Mouse (Mus musculus) erythroid progenitor cell, adult 5-6 weeks (primary cell): ENCODE results near the gene Gusb. TPM values are rescaled to one million over a fixed set of nuclear protein-coding genes. Genes with fewer than 3 reads are reported as not detected.

Source experiments
- ATAC-seq: replicated peaks from 2 replicates; pipeline ENCODE4 v1.8.0; 2016; ENCODE audit warnings: moderate number of reproducible peaks, mild to moderate bottlenecking, moderate TSS enrichment, inconsistent platforms; ENCODE audit not compliant: poor library complexity, low FRiP score, severe bottlenecking
- total RNA-seq, 2 experiments: library from RNA; stranded (forward) in 1 of 2; stranded (reverse) in 1 of 2; fragments of 150-400 nt in 1 of 2; fragments of 186-747, 209-891 nt in 1 of 2; gene quantifications; 2 replicates each; pipeline versions ENCODE4 v1.2.3 to v1.2.4; 2015 to 2017; ENCODE audit warnings: low replicate concordance in 2 of 2

Gene Gusb
- total RNA-seq, 2 experiments from 2014 or later = 15.1 to 27.2 TPM

DNA sequence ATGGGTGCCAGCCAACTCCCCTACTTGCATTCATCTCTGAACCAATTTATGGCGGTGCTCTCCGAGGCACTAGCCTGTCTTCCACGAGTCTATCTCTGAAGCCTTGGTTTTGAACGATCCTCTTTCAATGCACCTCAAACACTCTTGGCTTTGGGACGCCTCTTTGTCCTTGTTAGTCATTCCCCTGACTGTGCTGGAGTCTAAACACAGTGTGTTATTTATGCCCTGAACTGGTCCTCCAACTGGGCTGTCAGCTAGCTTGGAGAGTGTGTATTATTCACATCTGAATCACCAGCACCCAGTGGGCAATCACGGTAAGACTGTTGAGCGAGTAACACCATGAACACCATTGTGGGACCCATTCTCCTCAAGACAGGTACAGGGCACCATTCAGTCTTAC, 24.8 kb upstream of the Gusb start:
- no peak for ATAC-seq

DNA sequence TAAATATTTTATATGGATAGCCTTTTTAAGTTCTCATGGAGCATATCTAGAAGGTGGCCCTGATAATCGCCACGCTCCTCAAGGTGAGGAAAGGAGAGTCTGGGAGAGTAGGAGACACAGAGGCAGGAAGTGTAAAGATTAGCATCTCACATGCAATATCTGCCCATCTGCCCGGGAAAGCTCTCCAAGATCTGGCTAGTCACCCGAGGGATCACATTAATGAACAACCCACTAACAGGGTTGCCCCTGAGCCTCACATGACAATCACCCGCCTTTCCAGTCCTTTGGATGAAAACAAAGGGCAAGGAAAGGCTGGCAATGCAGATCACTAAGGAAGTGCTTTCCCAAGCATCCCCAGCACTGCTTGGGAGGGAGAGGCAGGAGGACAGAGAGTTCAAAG, 24.3 kb upstream of the Gusb start:
- ATAC-seq = no peak

DNA sequence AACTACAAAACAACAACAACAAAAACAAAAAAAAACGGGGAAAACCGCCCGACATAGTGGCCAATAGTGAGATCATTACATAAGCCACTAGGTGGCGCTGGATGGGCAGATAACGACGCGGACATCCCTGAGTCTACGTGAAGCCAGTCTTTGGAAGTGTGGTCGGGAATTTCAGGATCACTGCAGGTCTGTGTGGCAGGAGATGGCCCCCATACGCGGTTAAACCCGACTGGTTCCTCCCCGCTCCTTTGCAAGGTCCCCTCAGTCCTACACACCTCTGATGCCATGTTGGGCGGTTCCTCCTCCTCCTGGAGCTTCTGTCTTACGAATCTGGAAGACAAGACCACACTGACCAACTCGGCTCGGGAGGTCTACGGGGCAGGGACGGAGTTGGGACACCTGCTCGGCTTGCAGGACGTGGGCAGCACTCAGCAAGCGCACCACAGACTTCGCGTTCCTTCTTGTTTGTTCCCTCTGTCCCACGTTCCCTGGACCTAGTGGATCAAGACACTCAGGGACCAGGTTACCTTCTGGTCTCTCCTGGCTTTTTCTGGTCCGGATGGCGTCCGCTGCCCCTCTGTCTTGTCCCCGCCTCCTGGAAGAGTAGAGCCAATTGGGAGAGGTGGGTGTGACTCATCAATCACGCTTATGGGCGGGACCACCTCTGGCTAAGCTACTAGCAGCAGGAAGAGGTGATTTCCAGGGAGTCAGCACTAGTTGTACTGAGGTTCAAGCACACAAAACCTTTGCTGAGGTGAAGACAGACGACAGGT, 21.1 kb upstream of the Gusb start:
- ATAC-seq = peak; percentile 90

DNA sequence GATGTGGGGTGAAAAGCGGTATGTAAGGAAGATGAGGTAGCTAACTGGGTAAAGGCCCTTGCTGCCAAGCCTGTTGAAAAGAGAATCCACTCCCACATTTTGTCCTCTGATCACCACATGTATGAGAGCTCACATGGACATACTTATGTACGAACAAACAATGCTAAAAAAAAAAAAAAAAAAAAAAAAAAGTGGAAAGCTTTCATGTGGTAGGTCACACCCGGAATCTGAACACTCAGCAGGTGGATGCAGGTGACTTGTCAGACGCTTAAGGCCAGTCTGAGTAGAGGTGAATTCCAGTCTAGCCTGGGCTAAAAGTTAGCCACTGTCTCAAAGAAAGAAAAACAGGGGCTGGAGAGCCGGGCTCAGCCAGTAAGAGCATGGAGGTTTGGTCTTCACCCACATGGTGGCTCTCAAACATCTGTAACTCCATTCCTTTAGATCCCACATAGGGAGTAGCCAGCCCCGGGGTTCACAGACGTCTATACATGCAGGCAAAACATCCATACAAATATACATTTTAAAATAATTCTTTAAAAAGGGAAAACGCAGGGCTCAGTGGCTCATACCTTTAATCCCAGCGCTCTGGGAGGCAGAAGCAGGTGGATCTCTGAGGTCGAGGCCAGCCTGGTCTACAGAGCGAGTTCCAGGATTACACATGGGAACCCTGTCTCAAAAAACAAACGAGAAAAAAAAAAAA, 20.4 kb upstream of the Gusb start:
- ATAC-seq = no peak

GRCm38 (mm10) chr5:130022366-130022765, 19.5 kb upstream of the Gusb start:
- ATAC-seq = no peak

DNA sequence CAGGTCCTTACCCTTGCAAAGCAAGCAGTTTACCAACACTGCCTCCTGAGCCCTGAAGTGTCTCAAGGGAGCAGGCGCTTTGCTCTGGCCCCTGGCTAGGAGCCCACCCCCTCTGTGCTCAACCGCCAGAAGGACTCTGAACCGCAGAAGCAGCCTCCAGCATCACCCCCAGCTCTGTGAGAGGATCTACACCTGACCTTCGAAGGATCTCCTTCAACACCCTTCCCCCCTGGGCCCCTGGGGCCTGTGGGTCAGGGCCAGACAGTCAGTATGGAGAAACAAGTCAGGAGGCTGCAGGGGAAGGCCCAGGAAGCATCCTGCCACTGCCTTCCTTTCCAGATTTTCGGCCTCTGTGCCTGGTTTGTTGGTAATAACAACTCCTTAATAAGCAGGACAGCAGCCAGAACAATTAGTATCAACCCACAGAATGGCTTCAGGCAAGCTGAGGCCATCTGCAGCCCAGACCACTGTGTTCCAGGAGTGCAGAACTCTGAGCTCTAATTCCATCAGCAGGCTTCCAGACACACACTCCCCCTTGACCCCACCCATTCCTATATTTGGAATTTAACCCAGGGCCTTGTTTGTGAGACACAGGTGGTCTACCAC, 18.6 kb upstream of the Gusb start:
- ATAC-seq = no peak

DNA sequence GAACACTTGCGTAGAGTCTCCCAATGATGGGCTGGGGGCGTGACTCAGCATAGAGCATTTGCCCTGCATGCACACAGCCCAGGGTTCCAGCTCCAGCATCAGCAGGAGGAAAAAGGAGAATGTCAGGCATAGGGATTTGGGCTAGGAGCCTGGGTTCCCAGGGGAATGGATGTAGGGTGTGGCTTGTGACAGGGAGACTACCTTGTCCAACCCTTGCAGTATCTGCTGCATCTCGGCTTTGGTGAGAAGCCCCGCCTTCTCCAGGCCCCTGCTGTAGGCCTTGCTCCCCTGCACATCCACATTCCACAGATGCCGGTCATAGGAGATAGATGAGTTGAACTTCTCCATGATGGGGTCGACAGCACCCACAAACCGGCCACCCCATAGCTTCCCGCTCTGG, 16.6 kb upstream of the Gusb start:
- ATAC-seq = no peak

GRCm38 (mm10) chr5:130015104-130015503, 12.3 kb upstream of the Gusb start:
- no peak for ATAC-seq

DNA sequence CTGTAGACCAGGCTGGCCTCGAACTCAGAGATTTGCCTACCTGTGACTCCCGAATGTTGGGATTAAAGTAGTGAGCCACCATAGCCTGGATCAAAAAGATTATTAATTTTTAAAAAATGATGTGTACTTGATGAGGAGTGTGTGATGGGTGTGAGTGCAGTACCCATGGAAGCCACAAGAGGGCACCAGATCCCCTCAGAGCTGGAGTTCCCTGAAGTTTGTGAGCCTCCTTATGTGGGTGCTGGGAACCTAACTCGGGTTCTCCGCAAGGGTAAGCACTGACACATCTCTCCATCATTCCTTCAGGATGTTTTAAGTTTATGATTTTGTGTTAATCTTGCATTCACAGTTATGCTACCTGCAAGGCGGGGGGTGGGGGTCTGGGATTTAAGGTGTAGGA, 8.1 kb upstream of the Gusb start:
- no peak for ATAC-seq

DNA sequence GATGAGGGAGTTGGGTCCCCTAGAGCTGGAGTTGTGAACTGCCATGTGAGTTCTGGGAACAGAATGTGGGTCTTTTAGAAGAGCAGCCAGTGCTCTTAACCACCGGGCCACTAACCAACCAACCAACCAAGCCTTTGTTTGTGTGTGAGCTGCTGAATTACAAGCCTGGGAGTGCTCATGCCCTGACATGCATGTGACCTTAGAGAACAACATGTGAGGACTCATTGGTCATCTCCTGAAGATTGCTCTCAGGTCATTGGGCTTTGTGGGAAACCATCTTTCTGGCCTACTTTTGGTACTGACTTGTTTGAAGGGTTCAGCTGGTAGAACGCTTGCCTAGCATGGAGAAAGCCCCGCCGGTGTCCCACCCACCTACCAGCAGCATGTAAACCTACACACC, 6.9 kb upstream of the Gusb start:
- ATAC-seq = no peak

- ATAC-seq = no peak
Observed at GRCm38 (mm10) chr5:130008034-130008590, 5.3 kb upstream of the Gusb start.

DNA sequence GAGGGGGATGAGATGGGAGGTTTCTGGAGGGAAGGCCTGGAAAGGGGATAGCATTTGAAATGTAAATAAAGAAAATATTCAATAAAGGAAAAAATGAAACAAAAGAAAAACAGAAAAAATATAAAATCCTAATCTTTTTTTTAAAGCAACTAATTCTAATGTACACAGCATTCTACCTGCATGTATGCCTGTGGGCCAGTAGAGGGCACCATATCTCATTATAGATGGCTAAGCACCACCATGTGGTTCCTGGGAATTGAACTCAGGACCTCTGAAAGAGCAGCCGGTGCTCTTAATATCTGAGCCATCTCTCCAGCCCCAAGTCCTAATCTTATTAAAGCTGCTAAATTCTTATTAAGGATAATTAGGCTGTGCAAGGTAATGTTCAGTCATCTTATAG, 4.5 kb upstream of the Gusb start:
- no peak for ATAC-seq

DNA sequence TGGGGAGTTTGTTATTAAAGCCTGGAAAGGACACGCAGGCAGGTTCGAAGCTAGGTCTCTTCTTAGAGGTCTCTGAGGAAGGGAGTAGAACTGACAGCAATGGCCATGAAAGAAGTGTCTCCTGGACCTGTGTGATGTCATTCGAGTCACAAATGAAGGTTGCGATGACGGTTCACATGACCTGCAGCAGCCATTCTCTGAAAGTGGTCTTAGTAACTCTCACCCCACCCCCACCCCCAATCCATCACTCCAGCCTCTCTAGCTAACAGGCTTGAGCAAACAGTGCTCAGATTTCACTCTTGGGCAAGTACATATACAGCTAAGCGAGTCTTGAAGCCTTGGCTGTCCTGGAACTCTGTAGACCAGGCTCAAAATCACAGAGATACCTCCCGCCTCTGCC, 380 bp upstream of the Gusb start:
- ATAC-seq = no peak

DNA sequence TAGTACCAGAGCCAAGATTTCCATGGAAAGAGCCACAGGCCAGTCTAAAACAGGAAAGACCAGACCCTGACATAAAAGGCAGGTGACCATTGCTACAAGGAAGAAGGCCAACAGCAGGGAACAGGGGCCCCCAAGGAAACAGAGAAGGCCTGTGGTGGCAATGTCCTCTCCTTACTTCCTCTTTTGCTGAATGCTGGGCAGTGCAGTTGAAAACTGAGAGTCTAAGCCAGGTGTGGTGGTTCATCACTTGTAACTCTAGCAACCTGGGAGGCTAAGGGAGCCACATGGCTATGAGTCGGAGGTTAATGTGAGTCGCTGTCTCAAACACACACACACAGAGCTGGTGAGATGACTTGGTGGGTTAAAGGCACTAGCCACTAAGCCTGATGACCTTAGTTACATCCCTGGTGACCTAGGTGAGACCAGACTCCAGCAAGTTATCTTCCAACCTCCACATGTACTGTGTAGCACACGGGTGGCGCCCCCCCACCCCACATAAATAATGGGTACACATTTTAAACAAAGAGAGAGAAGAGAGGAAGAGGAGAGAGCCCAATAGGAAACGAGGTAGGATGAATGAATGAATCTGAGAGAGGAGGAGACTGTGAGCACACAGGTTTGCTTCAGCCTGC, 1.4 kb downstream of the Gusb start:
- ATAC-seq = no peak

DNA sequence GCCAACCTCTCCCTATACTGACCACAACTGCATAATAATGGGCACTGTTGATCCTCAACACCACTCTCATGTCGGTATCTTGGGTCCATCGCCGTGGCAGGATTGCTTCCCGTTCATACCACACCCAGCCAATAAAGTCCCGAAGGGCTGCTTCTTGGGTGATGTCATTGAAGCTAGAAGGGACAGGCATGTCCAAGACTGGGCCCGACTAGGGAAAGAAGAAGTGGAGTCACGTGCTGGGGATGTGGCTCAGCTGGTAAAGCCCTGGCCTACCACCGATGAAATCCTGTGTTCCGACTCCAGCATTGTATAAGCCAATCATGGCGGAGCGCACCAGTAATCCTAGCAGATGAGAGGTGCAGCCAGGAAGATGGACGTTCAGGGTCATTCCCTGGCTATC, 2.1 kb downstream of the Gusb start:
- no peak for ATAC-seq

DNA sequence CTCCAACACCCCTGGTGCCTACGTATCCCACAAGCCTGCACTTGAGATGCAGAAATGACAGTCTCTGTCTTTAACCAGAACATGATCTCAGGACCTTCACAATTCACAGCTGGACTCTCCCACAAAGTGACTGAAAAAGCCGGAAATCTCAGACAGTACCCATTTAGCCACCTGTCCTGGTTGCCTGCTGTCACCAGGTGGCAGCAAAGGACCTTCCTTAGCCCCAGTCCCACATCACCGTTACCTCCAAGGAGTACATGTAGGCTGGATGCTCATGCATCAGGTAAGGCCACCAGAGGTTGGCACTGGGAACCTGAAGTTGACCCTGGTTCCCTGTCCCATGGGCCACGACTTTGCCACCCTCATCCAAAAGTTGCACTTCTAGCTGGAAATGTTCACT, 3.8 kb downstream of the Gusb start:
- ATAC-seq = peak; percentile 77

- no peak for ATAC-seq
Observed at GRCm38 (mm10) chr5:129997700-129998099, 5.1 kb downstream of the Gusb start.

GRCm38 (mm10) chr5:129994989-129995388, 7.9 kb downstream of the Gusb start:
- no peak for ATAC-seq

- no peak for ATAC-seq
Observed at GRCm38 (mm10) chr5:129993374-129993773, 9.5 kb downstream of the Gusb start.

GRCm38 (mm10) chr5:129991898-129992297, 11.0 kb downstream of the Gusb start:
- ATAC-seq = peak; percentile 91
